Mouse (Mus musculus) limb, embryonic 12.5 days (tissue): ENCODE measurements around the gene Gpr3. TPM values are rescaled to one million over a fixed set of nuclear protein-coding genes. Genes with fewer than 3 reads are reported as not detected.

Experiments
- ATAC-seq: fragments of 200-750 bp; cut with Nextera tagmentation; 2 replicates; pipeline ENCODE4 v1.8.0; 2017; ENCODE audit warnings: low read depth, moderate TSS enrichment; ENCODE audit not compliant: insufficient number of reproducible peaks, insufficient read depth, low FRiP score, low TSS enrichment
- H3K27ac ChIP-seq: fragments of 300-500 bp; sonication (generic); 2 replicates; pipeline ENCODE4 v1.5.1; 2016; ENCODE audit warnings: mild to moderate bottlenecking, moderate library complexity
- H3K27me3 ChIP-seq: fragments of 300-500 bp; sonication (generic); 2 replicates; pipeline ENCODE4 v1.6.1; 2016; ENCODE audit warnings: mild to moderate bottlenecking, moderate library complexity
- H3K36me3 ChIP-seq: fragments of 300-500 bp; sonication (generic); 2 replicates; pipeline ENCODE4 v1.6.1; 2016; ENCODE audit warnings: mild to moderate bottlenecking, moderate library complexity
- H3K4me1 ChIP-seq: fragments of 300-500 bp; sonication (generic); replicated peaks from 2 replicates; pipeline ENCODE4 v1.6.1; 2016
- H3K4me2 ChIP-seq: fragments of 300-500 bp; sonication (generic); 2 replicates; pipeline ENCODE4 v1.6.1; 2016; ENCODE audit warnings: mild to moderate bottlenecking, moderate library complexity
- H3K4me3 ChIP-seq: fragments of 300-500 bp; sonication (generic); replicated peaks from 2 replicates; pipeline ENCODE4 v1.5.1; 2016; ENCODE audit warnings: mild to moderate bottlenecking
- H3K9ac ChIP-seq: fragments of 300-500 bp; sonication (generic); replicated peaks from 2 replicates; pipeline ENCODE4 v1.6.1; 2016; ENCODE audit warnings: mild to moderate bottlenecking, moderate library complexity
- H3K9me3 ChIP-seq: fragments of 300-500 bp; sonication (generic); 2 replicates; pipeline ENCODE4 v1.6.1; 2016; ENCODE audit warnings: mild to moderate bottlenecking, moderate library complexity
- whole genome bisulfite sequencing: fragments of 180-500 bp; shearing (Covaris S2); methylation state at CpG from one replicate; pipeline ENCODE4 v1.1.7; 2016; 5-methylcytosine and 5-hydroxymethylcytosine counted together
- polyA plus RNA-seq: library from polyadenylated mRNA; unstranded; fragments of >200 nt; fragmentation: Nextera tagmentation; extraction: Ambion mirVana; gene quantifications from 2 replicates; pipeline ENCODE4 v1.2.1, GENCODE M21; 2016

Gpr3 gene
- polyA plus RNA-seq, 1 experiment from 2014 or later: 0.24 TPM

DNA sequence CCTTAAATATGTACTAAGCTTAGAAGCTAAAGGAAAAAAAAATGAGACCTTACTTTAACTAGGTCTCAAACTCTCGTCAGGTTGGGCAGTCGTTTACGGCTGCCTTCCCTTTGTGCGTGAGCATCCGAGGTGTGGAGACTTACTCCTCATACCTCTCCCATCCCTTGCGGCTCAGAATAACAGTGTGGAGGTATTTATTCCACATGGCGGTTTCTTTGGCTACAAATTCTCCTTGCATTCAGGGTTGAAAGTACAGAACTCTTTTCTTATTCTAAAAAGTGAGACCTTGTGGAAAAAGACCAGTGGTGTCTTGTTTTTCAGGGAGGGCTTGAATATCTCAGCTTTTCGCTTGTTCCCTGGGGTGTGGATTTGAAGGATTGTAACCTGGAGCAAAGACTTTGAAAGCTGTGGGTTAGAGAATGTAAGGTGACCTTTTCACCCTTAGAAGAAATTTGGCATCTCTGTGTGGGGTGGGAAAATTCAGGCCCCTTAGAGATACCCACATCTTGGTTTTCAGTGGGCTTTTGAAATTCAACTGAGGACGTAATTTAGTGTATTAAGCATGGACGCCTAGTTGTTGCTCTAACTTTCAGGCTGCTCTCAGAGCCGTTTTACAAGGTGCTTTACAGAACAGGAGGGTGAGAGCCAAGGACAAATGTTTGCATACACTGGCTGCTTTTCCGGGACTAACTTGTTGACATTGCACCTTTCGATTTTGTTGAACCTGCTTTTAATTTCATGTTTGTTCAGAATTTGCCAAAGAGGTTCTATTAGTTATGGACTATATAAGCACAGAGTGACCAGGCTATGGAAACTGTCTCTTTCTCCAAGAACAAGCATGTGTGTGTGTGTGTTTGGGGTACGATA is 28.1 kb downstream of the Gpr3 start:
- no peak overlapping the region for H3K4me3 ChIP-seq
- peak overlapping the region; percentile 94 for H3K27ac ChIP-seq
- H3K4me1 ChIP-seq: peaks cover 43% of the 10 kb centered on the region
- no peak for ATAC-seq
- no peaks in the 10 kb centered on the region for H3K9me3 ChIP-seq
- WGBS: 24% methylated on average over 14 of the region's 14 CpGs
- H3K36me3 ChIP-seq: peaks cover 61% of the 10 kb centered on the region
- peak overlapping the region; percentile 18; the same call in 1 of the 2 replicates for H3K9ac ChIP-seq
- peak overlapping the region; percentile 49 for H3K4me2 ChIP-seq
- H3K27me3 ChIP-seq: no peaks in the 10 kb centered on the region

DNA sequence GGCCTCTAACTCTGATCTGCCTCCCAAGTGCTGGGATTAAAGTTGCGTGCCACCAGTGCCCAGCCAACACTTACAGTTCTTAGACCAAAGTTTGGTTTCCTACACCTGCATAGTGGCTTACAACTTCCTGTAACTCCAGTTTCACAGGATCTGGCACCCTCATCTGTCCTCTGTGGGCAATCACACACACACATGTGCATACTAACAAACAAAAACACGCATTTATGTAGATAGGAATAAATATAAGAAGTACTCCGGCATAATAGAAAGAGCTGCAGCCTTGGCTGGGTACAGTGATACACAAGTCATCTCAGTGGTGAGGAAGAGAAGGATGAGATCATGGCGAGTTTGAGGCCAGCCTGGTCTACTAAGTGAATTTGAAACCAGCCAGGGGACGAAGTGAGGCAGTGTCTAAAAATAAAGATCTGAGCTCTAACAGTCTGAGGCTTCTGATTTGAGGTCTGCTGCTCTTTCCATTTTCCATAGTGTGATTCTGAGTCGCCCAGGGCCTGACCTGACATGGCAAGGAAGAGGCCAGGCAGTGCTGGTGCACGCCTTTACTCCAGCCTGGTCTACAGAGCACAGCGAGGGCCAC is 29.8 kb downstream of the Gpr3 start:
- 92% methylated on average over 8 of the region's 8 CpGs for WGBS
- Histone ChIP-seq H3K27me3 (no peaks in the 10 kb centered on the region), H3K9ac (no peak overlapping the region), H3K4me3 (no peak overlapping the region), H3K4me2 (no peak overlapping the region), H3K36me3 (peaks cover 55% of the 10 kb centered on the region), H3K27ac (peak overlapping the region; percentile 94), H3K9me3 (no peaks in the 10 kb centered on the region), H3K4me1 (peaks cover 43% of the 10 kb centered on the region)
- ATAC-seq: no peak

DNA sequence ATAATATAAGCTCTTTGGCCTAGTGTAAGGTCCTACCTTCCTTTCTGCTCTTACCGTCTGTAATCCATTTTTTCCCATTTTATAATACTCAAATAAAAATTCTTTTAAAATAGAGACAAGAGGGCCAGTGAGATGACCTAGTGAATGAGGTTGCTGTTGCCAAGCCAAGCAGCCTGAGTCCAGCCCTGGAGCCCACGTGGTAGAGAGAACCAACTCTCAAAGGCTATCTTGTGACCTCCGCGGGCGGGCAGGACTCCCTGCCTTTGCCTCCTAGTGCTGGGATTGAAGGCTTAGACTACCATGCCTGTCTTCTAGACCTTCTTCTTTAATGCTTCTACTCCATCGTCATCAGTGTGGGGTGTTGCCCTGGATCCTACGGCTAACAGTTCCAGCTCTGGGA is 33.1 kb downstream of the Gpr3 start:
- 91% methylated on average over 7 of the region's 7 CpGs for WGBS
- peaks cover 53% of the 10 kb centered on the region for H3K36me3 ChIP-seq
- no peak overlapping the region for H3K4me3 ChIP-seq
- no peak overlapping the region for H3K9ac ChIP-seq
- no peaks in the 10 kb centered on the region for H3K9me3 ChIP-seq
- H3K4me2 ChIP-seq: no peak overlapping the region
- H3K4me1 ChIP-seq: peaks cover 40% of the 10 kb centered on the region
- H3K27me3 ChIP-seq: no peaks in the 10 kb centered on the region
- no peak for ATAC-seq
- no peak overlapping the region for H3K27ac ChIP-seq

DNA sequence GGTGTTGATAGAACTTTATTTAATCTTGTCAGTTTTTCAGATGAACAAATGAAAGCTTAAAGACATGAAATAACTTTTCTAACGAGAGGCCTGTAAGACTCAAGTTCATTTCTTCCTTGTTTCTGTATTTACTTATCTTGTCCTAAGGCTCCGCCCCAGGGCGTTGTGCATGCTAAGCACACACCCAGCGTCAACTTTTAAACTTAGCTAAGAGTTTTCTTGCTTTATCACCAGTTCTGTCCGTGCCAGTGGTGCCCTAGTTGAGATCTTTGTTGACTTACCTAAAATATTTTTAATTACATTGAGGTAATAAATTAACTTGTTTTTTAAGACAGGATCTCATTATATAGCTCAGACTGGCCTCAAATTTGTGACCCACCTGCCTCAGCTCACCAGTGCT is 34.0 kb downstream of the Gpr3 start:
- Histone ChIP-seq H3K9ac (no peak overlapping the region), H3K4me3 (no peak overlapping the region), H3K27ac (no peak overlapping the region), H3K4me1 (peaks cover 34% of the 10 kb centered on the region), H3K36me3 (peaks cover 53% of the 10 kb centered on the region), H3K27me3 (no peaks in the 10 kb centered on the region), H3K9me3 (no peaks in the 10 kb centered on the region), H3K4me2 (no peak overlapping the region)
- WGBS: 88% methylated on average over 5 of the region's 5 CpGs
- ATAC-seq: no peak

DNA sequence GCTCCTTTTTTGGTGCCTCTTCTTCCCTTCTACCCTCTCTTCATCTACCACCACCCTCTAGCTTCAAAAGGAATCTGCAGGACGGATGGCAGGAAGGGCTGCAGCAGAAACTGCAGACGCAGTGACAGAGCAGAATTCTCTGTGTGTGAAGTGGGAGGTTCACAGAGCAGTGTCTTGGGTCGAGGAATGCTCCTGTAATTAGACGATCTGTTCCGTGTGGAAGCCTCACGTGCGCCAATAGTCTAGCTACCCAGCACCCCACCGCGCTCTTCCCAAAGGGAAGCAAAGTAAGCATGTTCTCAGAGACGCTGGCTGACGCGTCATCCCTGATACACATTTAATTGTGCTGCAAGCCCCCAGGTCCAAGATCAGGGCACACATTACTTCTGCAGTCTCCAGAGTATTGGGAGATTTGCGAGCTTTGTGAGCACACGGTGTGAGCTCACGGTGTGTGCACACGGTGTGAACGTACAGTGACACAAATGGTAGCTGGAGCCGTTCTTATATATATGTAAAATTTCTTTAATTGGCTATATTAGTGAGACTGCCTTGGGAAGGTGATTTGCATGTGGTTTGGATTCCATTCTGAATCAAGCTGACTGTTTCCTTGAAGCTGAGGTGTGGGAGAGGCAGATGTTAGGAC is 35.5 kb downstream of the Gpr3 start:
- H3K4me3 ChIP-seq: no peak overlapping the region
- H3K4me2 ChIP-seq: no peak overlapping the region
- H3K4me1 ChIP-seq: peaks cover 29% of the 10 kb centered on the region
- no peak overlapping the region for H3K9ac ChIP-seq
- no peak for ATAC-seq
- H3K27ac ChIP-seq: peak overlapping the region; percentile 60
- H3K36me3 ChIP-seq: peaks cover 46% of the 10 kb centered on the region
- 71% methylated on average over 18 of the region's 18 CpGs for WGBS
- H3K9me3 ChIP-seq: no peaks in the 10 kb centered on the region
- no peaks in the 10 kb centered on the region for H3K27me3 ChIP-seq

DNA sequence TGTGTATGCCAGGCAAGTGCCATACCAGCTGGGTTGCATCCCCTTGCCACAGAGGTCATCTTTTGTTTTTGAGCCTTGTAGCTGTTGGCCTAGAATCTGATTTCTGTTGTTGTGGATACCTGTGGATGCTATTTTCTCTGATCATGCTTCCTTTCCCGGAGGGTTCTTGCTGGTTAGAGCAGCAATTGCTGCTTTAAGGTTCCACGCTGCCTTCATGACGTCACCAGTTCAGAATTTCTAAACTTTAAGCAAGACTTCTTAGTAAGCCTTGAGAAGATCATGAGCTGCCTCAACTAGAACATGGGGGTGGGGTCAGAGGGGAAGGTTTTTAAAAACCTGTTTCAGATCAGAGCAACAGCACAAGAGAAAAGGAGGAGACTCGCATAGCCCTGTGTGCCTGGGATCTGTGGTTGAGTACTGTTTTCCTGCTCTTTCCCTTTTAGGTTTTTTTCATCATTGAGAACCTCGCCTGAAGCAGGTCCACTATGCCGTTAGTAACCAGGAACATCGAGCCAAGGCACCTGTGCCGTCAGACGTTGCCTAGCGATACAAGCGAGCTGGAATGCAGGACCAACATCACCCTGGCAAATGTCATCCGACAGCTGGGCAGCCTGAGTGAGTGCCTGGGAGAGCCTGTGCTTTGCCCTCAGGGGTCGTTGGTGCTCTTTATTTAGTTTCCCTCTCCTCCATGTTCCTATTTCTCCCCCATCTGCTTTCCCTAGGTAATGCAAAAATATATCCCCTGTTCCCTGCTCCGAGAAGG is 36.2 kb downstream of the Gpr3 start:
- WGBS: 36% methylated on average over 14 of the region's 14 CpGs
- Histone ChIP-seq H3K9ac (no peak overlapping the region), H3K4me2 (no peak overlapping the region), H3K27ac (peak overlapping the region; percentile 60), H3K9me3 (no peaks in the 10 kb centered on the region), H3K4me3 (no peak overlapping the region), H3K4me1 (peaks cover 29% of the 10 kb centered on the region), H3K36me3 (peaks cover 39% of the 10 kb centered on the region), H3K27me3 (no peaks in the 10 kb centered on the region)
- ATAC-seq: no peak

DNA sequence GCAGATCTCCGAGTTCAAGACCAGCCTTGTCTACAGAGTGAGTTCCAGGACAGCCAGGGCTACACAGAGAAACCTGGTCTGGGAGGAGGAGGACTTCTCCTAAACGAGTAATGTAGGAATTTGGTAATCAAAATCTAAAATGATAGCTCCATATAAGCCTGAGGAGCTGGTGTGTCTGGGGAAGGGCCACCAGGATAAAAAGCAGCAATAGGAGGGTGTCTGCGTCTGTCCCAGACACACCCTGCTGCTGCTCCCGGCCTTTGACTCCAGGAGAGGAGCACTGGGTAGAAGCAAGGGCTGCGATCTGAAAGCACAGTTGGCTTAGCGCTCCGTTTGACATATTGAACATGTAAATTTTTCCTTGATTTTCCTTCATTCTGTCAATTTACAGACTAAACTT is 37.1 kb downstream of the Gpr3 start:
- no peak for ATAC-seq
- H3K9me3 ChIP-seq: no peaks in the 10 kb centered on the region
- no peak overlapping the region for H3K9ac ChIP-seq
- H3K4me1 ChIP-seq: peaks cover 29% of the 10 kb centered on the region
- H3K27me3 ChIP-seq: no peaks in the 10 kb centered on the region
- 82% methylated on average over 7 of the region's 7 CpGs for WGBS
- no peak overlapping the region for H3K27ac ChIP-seq
- no peak overlapping the region for H3K4me2 ChIP-seq
- H3K4me3 ChIP-seq: no peak overlapping the region
- peaks cover 31% of the 10 kb centered on the region for H3K36me3 ChIP-seq

DNA sequence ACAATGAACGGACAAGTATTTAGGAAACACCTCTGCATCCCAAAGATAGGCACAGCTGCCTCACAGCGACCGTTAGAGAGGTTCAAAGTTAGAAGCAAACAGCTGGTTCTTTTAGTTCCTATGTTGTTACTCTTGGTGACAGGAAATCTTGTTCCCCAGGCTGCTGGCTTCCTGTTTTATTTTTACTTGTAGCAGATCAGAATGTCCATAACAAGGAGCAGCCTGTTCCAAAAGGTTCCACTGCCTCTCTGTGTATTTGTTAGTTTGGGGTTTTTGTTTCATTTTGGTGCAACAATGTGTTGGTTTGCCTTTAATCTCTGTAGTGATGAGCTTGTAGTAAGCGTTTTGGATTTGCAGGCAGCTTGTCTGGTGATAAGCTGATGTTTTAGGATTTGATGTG is 38.0 kb downstream of the Gpr3 start:
- Histone ChIP-seq H3K4me2 (no peak overlapping the region), H3K27me3 (no peaks in the 10 kb centered on the region), H3K36me3 (peaks cover 22% of the 10 kb centered on the region), H3K9me3 (no peaks in the 10 kb centered on the region), H3K9ac (no peak overlapping the region), H3K4me3 (no peak overlapping the region), H3K27ac (peak overlapping the region; percentile 36), H3K4me1 (peaks cover 29% of the 10 kb centered on the region)
- no peak for ATAC-seq
- WGBS: 51% methylated on average over 4 of the region's 4 CpGs

DNA sequence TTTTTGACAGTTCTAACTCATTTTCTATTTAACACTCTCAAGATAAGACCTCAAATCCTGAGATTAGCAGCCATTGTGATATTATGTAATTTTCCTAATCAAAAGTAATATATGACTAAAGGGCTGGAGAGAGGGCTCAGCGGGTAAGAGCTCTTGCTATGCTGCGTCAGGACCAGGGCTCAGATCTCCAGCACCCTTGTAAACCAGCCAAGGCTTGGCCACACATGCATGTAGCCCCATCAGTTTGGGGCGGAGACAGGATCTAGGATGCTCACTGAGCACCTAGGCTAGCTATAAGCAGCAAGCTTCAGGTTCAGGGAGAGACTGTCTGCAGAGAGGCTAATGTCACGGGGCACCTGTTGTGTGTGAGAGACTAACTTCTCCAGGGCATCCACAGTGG is 39.9 kb downstream of the Gpr3 start:
- no peak overlapping the region for H3K4me3 ChIP-seq
- no peak for ATAC-seq
- no peaks in the 10 kb centered on the region for H3K27me3 ChIP-seq
- H3K9me3 ChIP-seq: no peaks in the 10 kb centered on the region
- peaks cover 9% of the 10 kb centered on the region for H3K36me3 ChIP-seq
- H3K9ac ChIP-seq: no peak overlapping the region
- 88% methylated on average over 4 of the region's 4 CpGs for WGBS
- no peak overlapping the region for H3K4me2 ChIP-seq
- peaks cover 29% of the 10 kb centered on the region for H3K4me1 ChIP-seq
- no peak overlapping the region for H3K27ac ChIP-seq

DNA sequence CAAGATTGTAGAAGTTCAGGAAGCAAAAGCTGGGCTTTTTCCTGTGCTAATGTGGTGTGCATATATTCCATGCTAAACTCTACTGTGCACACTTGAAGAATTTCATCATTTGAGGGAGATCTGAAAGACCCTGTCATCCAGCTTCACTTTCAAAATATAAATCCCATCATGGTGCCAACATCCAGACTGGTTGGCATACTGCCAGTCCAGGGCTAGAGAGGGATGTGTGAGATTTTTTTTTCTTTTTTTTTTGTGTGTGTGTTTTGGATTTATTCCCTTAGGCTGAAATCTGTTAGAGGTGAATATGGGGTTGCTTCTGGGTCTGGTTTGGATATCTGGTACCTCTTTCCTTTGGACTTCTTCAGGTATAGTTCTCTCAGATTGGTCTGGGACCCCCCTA is 41.7 kb downstream of the Gpr3 start:
- no peak overlapping the region for H3K27ac ChIP-seq
- no peak overlapping the region for H3K4me2 ChIP-seq
- H3K9me3 ChIP-seq: no peaks in the 10 kb centered on the region
- H3K4me3 ChIP-seq: no peak overlapping the region
- H3K36me3 ChIP-seq: peaks cover 13% of the 10 kb centered on the region; the same call in 1 of the 2 replicates
- peaks cover 15% of the 10 kb centered on the region for H3K4me1 ChIP-seq
- no peak overlapping the region for H3K9ac ChIP-seq
- ATAC-seq: no peak
- no peaks in the 10 kb centered on the region for H3K27me3 ChIP-seq

DNA sequence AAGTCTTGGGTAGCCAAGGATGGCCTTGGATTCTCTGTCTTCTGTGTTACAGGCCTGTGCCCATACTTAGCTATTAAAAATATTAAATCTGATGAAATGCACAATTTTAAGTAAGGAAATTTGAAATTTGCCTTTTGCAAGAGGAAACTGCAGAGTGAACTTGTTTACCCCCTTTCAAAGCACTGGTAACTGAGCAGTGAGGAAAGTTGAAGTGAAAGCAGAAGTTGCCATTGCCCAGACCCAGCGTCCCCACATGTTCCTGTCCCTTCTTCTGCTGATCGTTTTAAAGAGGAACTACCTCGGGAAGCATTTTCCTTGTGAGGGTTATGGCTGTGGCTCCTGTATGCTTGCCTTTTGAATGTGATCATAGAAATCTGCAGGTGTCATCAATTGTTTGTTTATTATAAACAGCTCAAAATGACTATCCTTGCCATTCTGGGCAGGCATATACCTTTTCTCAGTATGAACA is 42.2 kb downstream of the Gpr3 start:
- H3K9ac ChIP-seq: no peak overlapping the region
- H3K27me3 ChIP-seq: no peaks in the 10 kb centered on the region
- no peak overlapping the region for H3K4me3 ChIP-seq
- no peak overlapping the region for H3K27ac ChIP-seq
- H3K9me3 ChIP-seq: no peaks in the 10 kb centered on the region
- H3K4me1 ChIP-seq: peaks cover 11% of the 10 kb centered on the region
- no peak overlapping the region for H3K4me2 ChIP-seq
- no peak for ATAC-seq
- 75% methylated on average over 3 of the region's 3 CpGs for WGBS
- peaks cover 13% of the 10 kb centered on the region; the same call in 1 of the 2 replicates for H3K36me3 ChIP-seq
